In the genomic region with DNA sequence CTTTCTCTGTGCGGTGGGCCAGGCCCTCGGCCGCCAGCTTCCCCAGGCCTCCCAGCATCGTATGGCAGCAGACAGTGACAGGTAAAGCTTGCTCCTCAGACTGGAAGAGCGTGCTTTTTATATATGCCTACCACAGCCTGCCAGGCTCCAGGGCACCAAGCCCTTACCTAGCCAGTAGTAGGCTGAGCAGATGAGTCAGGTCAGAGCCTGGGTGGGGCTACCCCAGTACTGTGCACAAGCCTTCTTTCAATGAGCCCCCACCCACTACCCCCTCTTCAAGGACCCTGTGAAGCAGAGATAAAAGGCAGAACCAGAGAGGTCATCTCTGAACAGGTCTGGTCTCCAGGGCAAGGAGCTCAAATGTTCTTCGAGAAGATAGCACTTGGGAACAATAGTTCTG, we compare ENCODE assay signal across 24 mouse cellular contexts. TPM values are rescaled to one million over a fixed set of nuclear protein-coding genes. Genes with fewer than 3 reads are reported as not detected.
DNase-seq lines count a peak whose midpoint lies in the region; ATAC-seq and TF ChIP-seq lines count a peak whose summit lies in the region.
"Had no signal": no experiment of that assay in that cellular context is flagged by ENCODE, and none has a peak within 500 bp of the region (broad histone marks: within the 10 kb centered on the region; RNA-seq: fewer than 3 reads in every experiment).

A gene (minus strand): TSS at position 133 of the 400 bp plus-strand sequence.

- no peaks in the 10 kb centered on the region for H3K36me3 ChIP-seq in kidney, postnatal 0 days (ENCODE audit: insufficient read depth, low read length)
- H3K36me3 ChIP-seq in CH12.LX (replicated peaks in 1 of 2; ENCODE audit: control insufficient read depth in 1 of 2, insufficient read depth in 1 of 2, low read length in 1 of 2): no peaks in the 10 kb centered on the region
- H3K36me3 ChIP-seq in ES-E14 (ENCODE audit: control insufficient read depth, insufficient read depth, low read length, poor library complexity, severe bottlenecking): no peaks in the 10 kb centered on the region; the same call in 1 of the 2 replicates
- H3K36me3 ChIP-seq in liver, embryonic 11.5 days (ENCODE audit: control insufficient read depth, insufficient read depth, low read length): no peaks in the 10 kb centered on the region
- H3K36me3 ChIP-seq: hindbrain, embryonic 15.5 days; midbrain, embryonic 15.5 days had no signal

- 0 out of 2 replicates have a peak within 1 kb of the TSS, but pooled peaks have one; percentile 36 for H3K27ac ChIP-seq in kidney, postnatal 0 days
- H3K27ac ChIP-seq in CH12.LX (ENCODE audit: insufficient read depth, low read depth): no peak within 1 kb of the TSS
- H3K27ac ChIP-seq in ES-E14 (ENCODE audit: insufficient read depth, low read depth, low read length, poor library complexity, severe bottlenecking): peak within 1 kb of the TSS; percentile 72
- no peak within 1 kb of the TSS for H3K27ac ChIP-seq in liver, embryonic 11.5 days (ENCODE audit: low read depth, low read length)
- H3K27ac ChIP-seq: forebrain, embryonic 13.5 days; hindbrain, embryonic 15.5 days; midbrain, embryonic 15.5 days had no signal

- H3K4me2 ChIP-seq in kidney, postnatal 0 days (ENCODE audit: low read length): no peak within 1 kb of the TSS
- H3K4me2 ChIP-seq in CH12.LX (ENCODE audit: insufficient read depth, low read depth, poor library complexity, severe bottlenecking): peak within 1 kb of the TSS; percentile 23; the same call in 1 of the 2 replicates
- no peak within 1 kb of the TSS for H3K4me2 ChIP-seq in liver, embryonic 11.5 days
- H3K4me2 ChIP-seq: forebrain, embryonic 13.5 days; heart, embryonic 11.5 days; hindbrain, embryonic 15.5 days; midbrain, embryonic 15.5 days had no signal

- TF ChIP-seq EP300 in CH12.LX (IDR thresholded peaks at IDR 0.05; ENCODE audit: low read length): no peak

- H3K4me3 ChIP-seq in kidney, postnatal 0 days (replicated peaks; ENCODE audit: low read depth, low read length): no peak within 1 kb of the TSS
- H3K4me3 ChIP-seq in CH12.LX (replicated peaks in 1 of 3; ENCODE audit: low read depth in 2 of 3, low read length in 2 of 3, poor library complexity in 1 of 3): no peak within 1 kb of the TSS
- peak within 1 kb of the TSS in 1 of 2 experiments; percentile 20; a peak in 2 of 4 replicates for H3K4me3 ChIP-seq in ES-E14 (ENCODE audit: insufficient read depth in 1 of 2, low read depth in 1 of 2, low read length in 2 of 2, poor library complexity in 1 of 2, severe bottlenecking in 1 of 2)
- no peak within 1 kb of the TSS for H3K4me3 ChIP-seq in liver, embryonic 11.5 days (ENCODE audit: low read depth, low read length)
- H3K4me3 ChIP-seq: forebrain, embryonic 13.5 days; hindbrain, embryonic 15.5 days; megakaryocyte, embryonic 14.5 days; midbrain, embryonic 15.5 days had no signal

- H3K4me1 ChIP-seq in kidney, postnatal 0 days (replicated peaks; ENCODE audit: insufficient read depth, low read length): no peaks in the 10 kb centered on the region
- no peaks in the 10 kb centered on the region for H3K4me1 ChIP-seq in CH12.LX (ENCODE audit: control insufficient read depth in 1 of 2, insufficient read depth in 2 of 2)
- peaks cover 23 to 56% of the 10 kb centered on the region in 2 experiments for H3K4me1 ChIP-seq in ES-E14 (ENCODE audit: control insufficient read depth in 2 of 2, insufficient read depth in 2 of 2, low read length in 2 of 2, poor library complexity in 1 of 2)
- H3K4me1 ChIP-seq in liver, embryonic 11.5 days (replicated peaks; ENCODE audit: control insufficient read depth, insufficient read depth, low read length): peaks cover 6% of the 10 kb centered on the region
- H3K4me1 ChIP-seq: forebrain, embryonic 13.5 days; hindbrain, embryonic 15.5 days; megakaryocyte, embryonic 14.5 days; midbrain, embryonic 15.5 days had no signal

- DNase-seq in kidney, postnatal 0 days (ENCODE audit: low spot score): no peak
- no peak for DNase-seq in kidney, postnatal 4 days
- DNase-seq in CH12.LX (ENCODE audit: extremely low read depth): no peak
- no peak for DNase-seq in ES-E14 (ENCODE audit: low read depth, low spot score)
- DNase-seq in liver, embryonic 11.5 days (ENCODE audit: low spot score): no peak
- no peak for DNase-seq in left cerebral cortex, postnatal 25 days (ENCODE audit: low spot score in 2 of 2)
- DNase-seq in retina, postnatal 1 day: no peak
- DNase-seq: adrenal gland, adult 2 months; cerebellum, adult 11-12 months; gastrocnemius, postnatal 36 days; heart, postnatal 36 days; thymus, adult 2 months had no signal

- TF ChIP-seq RAD21 in CH12.LX (IDR thresholded peaks at IDR 0.05; ENCODE audit: low read depth, low read length): no peak

- no peak for TF ChIP-seq POLR2A in CH12.LX (IDR thresholded peaks at IDR 0.05; ENCODE audit: low read depth, low read length)

- in situ Hi-C loops in CH12.LX (cut with MboI; ENCODE audit: low pct_ligation_motif_present, low pct_unique_long_range_greater_than_20kb, low sequenced_read_pairs): no loop called here
- in situ Hi-C loops in ES-E14 (cut with MboI; ENCODE audit: low sequenced_read_pairs in 2 of 2, unreplicated experiment in 2 of 2): no loop called here

- intact Hi-C loops in left cerebral cortex, postnatal 25 days (cut with DNase I): no loop called here

- ATAC-seq in kidney, postnatal 0 days (replicated peaks; ENCODE audit: low FRiP score, low read depth): no peak
- ATAC-seq in liver, embryonic 11.5 days (replicated peaks; ENCODE audit: low FRiP score): peak; percentile 16; the same call in 1 of the 2 replicates
- ATAC-seq in cerebellum, adult (ENCODE audit: insufficient number of reproducible peaks, low FRiP score, low TSS enrichment): no peak
- ATAC-seq: forebrain, embryonic 13.5 days; intestine, postnatal 0 days; midbrain, embryonic 15.5 days had no signal

- no peaks in the 10 kb centered on the region for H3K79me2 ChIP-seq in CH12.LX (replicated peaks; ENCODE audit: control insufficient read depth, extremely low read depth, insufficient read depth, poor library complexity, severe bottlenecking)

- H3K9ac ChIP-seq in kidney, postnatal 0 days (ENCODE audit: low read depth, low read length): 0 out of 2 replicates have a peak within 1 kb of the TSS, but pooled peaks have one; percentile 5
- no peak within 1 kb of the TSS for H3K9ac ChIP-seq in CH12.LX (ENCODE audit: insufficient read depth, low read depth)
- H3K9ac ChIP-seq in ES-E14 (ENCODE audit: insufficient read depth, low read depth, low read length, poor library complexity, severe bottlenecking): peak within 1 kb of the TSS; percentile 72; the same call in 1 of the 2 replicates
- H3K9ac ChIP-seq in liver, embryonic 11.5 days (ENCODE audit: low read depth, low read length): no peak within 1 kb of the TSS
- H3K9ac ChIP-seq: forebrain, embryonic 13.5 days; hindbrain, embryonic 15.5 days; midbrain, embryonic 15.5 days had no signal

- WGBS in kidney, postnatal 0 days: 83% methylated on average over 6 of the region's 6 CpGs
- 56% methylated on average over 6 of the region's 6 CpGs for WGBS in liver, embryonic 11.5 days

- no peaks in the 10 kb centered on the region for H3K27me3 ChIP-seq in kidney, postnatal 0 days (ENCODE audit: insufficient read depth, low read length)
- H3K27me3 ChIP-seq in CH12.LX (replicated peaks): peaks cover 3% of the 10 kb centered on the region
- H3K27me3 ChIP-seq in liver, embryonic 11.5 days (replicated peaks; ENCODE audit: control insufficient read depth, insufficient read depth, low read length): no peaks in the 10 kb centered on the region
- H3K27me3 ChIP-seq: forebrain, embryonic 13.5 days; hindbrain, embryonic 15.5 days; midbrain, embryonic 15.5 days had no signal

- dilution Hi-C loops in CH12.LX (cut with MboI; ENCODE audit: extremely low pct_ligation_motif_present, extremely low pct_unique_long_range_greater_than_20kb, low sequenced_read_pairs): no loop called here

- TF ChIP-seq CTCF in kidney, postnatal 0 days (IDR thresholded peaks at IDR 0.05; ENCODE audit: low read depth): no peak
- no peak for TF ChIP-seq CTCF in CH12.LX (conservative IDR thresholded peaks at IDR 0.05 in 1 of 2, IDR thresholded peaks at IDR 0.05 in 1 of 2; ENCODE audit: low read depth in 2 of 2, low read length in 2 of 2)

- H3K9me3 ChIP-seq in kidney, postnatal 0 days (replicated peaks; ENCODE audit: low read length): no peaks in the 10 kb centered on the region
- H3K9me3 ChIP-seq in CH12.LX (replicated peaks; ENCODE audit: low read length): no peaks in the 10 kb centered on the region
- no peaks in the 10 kb centered on the region for H3K9me3 ChIP-seq in ES-E14 (ENCODE audit: control insufficient read depth, insufficient read depth, low read depth, low read length)
- no peaks in the 10 kb centered on the region for H3K9me3 ChIP-seq in liver, embryonic 11.5 days (ENCODE audit: control insufficient read depth, low read length)
- H3K9me3 ChIP-seq: forebrain, embryonic 13.5 days; hindbrain, embryonic 15.5 days; megakaryocyte, embryonic 14.5 days; midbrain, embryonic 15.5 days had no signal

TF ChIP-seq in CH12.LX, 34 proteins besides CTCF, POLR2A, EP300 and RAD21 (continues in another document):
- TF ChIP-seq ETS1 (conservative IDR thresholded peaks at IDR 0.05; ENCODE audit: low read depth, low read length): no peak
- no peak for TF ChIP-seq KAT2A (IDR thresholded peaks at IDR 0.05; ENCODE audit: insufficient replicate concordance, low read length)
- TF ChIP-seq UBTF (IDR thresholded peaks at IDR 0.05; ENCODE audit: low read depth, low read length): no peak
- no peak for TF ChIP-seq TBP (conservative IDR thresholded peaks at IDR 0.05; ENCODE audit: low read depth, low read length)
- TF ChIP-seq TCF12 (IDR thresholded peaks at IDR 0.05; ENCODE audit: low read depth, low read length): no peak
- no peak for TF ChIP-seq CHD2 (IDR thresholded peaks at IDR 0.05; ENCODE audit: low read length)
- no peak for TF ChIP-seq ZC3H11A (IDR thresholded peaks at IDR 0.05; ENCODE audit: low read depth, low read length)

TF ChIP-seq in ES-E14, 5 proteins besides CTCF, POLR2A, EP300 and RAD21:
- no peak for TF ChIP-seq HCFC1 (IDR thresholded peaks at IDR 0.05; ENCODE audit: borderline replicate concordance, insufficient read depth, low read length)
- no peak for TF ChIP-seq MAFK (IDR thresholded peaks at IDR 0.05; ENCODE audit: insufficient read depth, low read depth, low read length)
- TF ChIP-seq ZNF384 (IDR thresholded peaks at IDR 0.05; ENCODE audit: low read depth, low read length): no peak
- TF ChIP-seq CHD2 (IDR thresholded peaks at IDR 0.05; ENCODE audit: low read depth, low read length): no peak
TF ChIP-seq in ES-E14: peak in this region for 0.

RNA-seq across cellular contexts. Expression of the gene that starts here (rescaled TPM):
- 8.1 and 15.2 TPM in 2 replicates for polyA plus RNA-seq in kidney, postnatal 0 days (2015; fragmentation: Nextera tagmentation; extraction: Ambion mirVana)
- total RNA-seq in CH12.LX (2012; rRNA removed) (not detected in 2 replicates), CH12.LX (2014; rRNA removed) (not detected in 2 replicates), ES-E14 (2012; rRNA removed) (97.8 and 145 TPM in 2 replicates)
- polyA plus RNA-seq in CH12.LX (2012; ENCODE audit: insufficient read length, low read depth): not detected in 2 replicates
- polyA plus RNA-seq in liver, embryonic 11.5 days (2014; fragmentation: Nextera tagmentation; extraction: Ambion mirVana): 0.66 TPM in 1 of 2 replicates, not detected in the other
- not detected for total RNA-seq in left cerebral cortex, postnatal 25 days (2021)
- total RNA-seq: adrenal gland, adult 2 months; gastrocnemius, postnatal 36 days; heart, postnatal 36 days; layer of hippocampus, postnatal 10 days; MEL; neutrophil, adult 5-6 weeks had no signal
- polyA plus RNA-seq: adrenal gland, adult 2 months; C2C12; cortical plate, adult 2 months; forebrain, embryonic 13.5 days; heart, embryonic 11.5 days; hindbrain, embryonic 15.5 days; intestine, postnatal 0 days; midbrain, embryonic 15.5 days had no signal

Comparison
In these comparisons a context has a peak if more than half of its experiments do, and no peak if none do; other contexts are left out.
1. RNA of the gene that starts here (total RNA-seq): 97.8 to 145 TPM in ES-E14; not detected in CH12.LX and not detected in left cerebral cortex, postnatal 25 days; every median in the first group is over 10 times any median in the second.
2. Peak in ATAC-seq in liver, embryonic 11.5 days; RNA of the gene not detected or under 1 TPM.
3. H3K27ac ChIP-seq: peak in kidney, postnatal 0 days (single experiment) and ES-E14 (single experiment); none in CH12.LX (single experiment) and liver, embryonic 11.5 days (single experiment).
4. H3K9ac ChIP-seq: peak in kidney, postnatal 0 days (single experiment) and ES-E14 (single experiment); none in CH12.LX (single experiment) and liver, embryonic 11.5 days (single experiment).